Mouse (Mus musculus) hindbrain, embryonic 16.5 days (tissue): ENCODE data around the gene Zscan18. TPM values are rescaled to one million over a fixed set of nuclear protein-coding genes. Genes with fewer than 3 reads are reported as not detected.
A peak's percentile ranks its signal among the peaks of the same experiment; 100 is the strongest.

Source experiments
- ATAC-seq: fragments of 200-750 bp; cut with Nextera tagmentation; 2 replicates; pipeline ENCODE4 v1.8.0; 2017; ENCODE audit warnings: moderate TSS enrichment, moderate library complexity
- H3K27ac ChIP-seq: fragments of 300-500 bp; sonication (generic); 2 replicates; pipeline ENCODE4 v1.5.1; 2014; ENCODE audit warnings: low read depth, mild to moderate bottlenecking, control low read depth, low read length, moderate library complexity
- H3K27me3 ChIP-seq: fragments of 300-500 bp; sonication (generic); replicated peaks from 2 replicates; pipeline ENCODE4 v1.6.1; 2014; ENCODE audit warnings: low read length; ENCODE audit not compliant: control insufficient read depth, insufficient read depth
- H3K36me3 ChIP-seq: fragments of 300-500 bp; sonication (generic); 2 replicates; pipeline ENCODE4 v1.6.1; 2014; ENCODE audit warnings: mild to moderate bottlenecking, low read length, moderate library complexity, mixed read lengths; ENCODE audit not compliant: control insufficient read depth, insufficient read depth
- H3K4me1 ChIP-seq: fragments of 300-500 bp; sonication (generic); 2 replicates; pipeline ENCODE4 v1.6.1; 2014; ENCODE audit warnings: low read depth, low read length; ENCODE audit not compliant: control insufficient read depth, insufficient read depth
- H3K4me2 ChIP-seq: fragments of 300-500 bp; sonication (generic); 2 replicates; pipeline ENCODE4 v1.6.1; 2014; ENCODE audit warnings: mild to moderate bottlenecking, low read length, control low read depth, moderate library complexity
- H3K4me3 ChIP-seq: fragments of 300-500 bp; sonication (generic); 2 replicates; pipeline ENCODE4 v1.5.1; 2014; ENCODE audit warnings: mild to moderate bottlenecking, low read length, control low read depth, moderate library complexity
- H3K9ac ChIP-seq: fragments of 300-500 bp; sonication (generic); 2 replicates; pipeline ENCODE4 v1.6.1; 2014; ENCODE audit warnings: low read depth, mild to moderate bottlenecking, control low read depth, low read length, moderate library complexity
- H3K9me3 ChIP-seq: fragments of 300-500 bp; sonication (generic); 2 replicates; pipeline ENCODE4 v1.6.1; 2014; ENCODE audit warnings: mild to moderate bottlenecking, low read length, moderate library complexity; ENCODE audit not compliant: control insufficient read depth
- WGBS: fragments of 180-500 bp; shearing (Covaris S2); extraction: QIAGEN DNeasy Blood & Tissue Kit; methylation state at CpG from one replicate; pipeline ENCODE4 v1.1.7; 2014; 5-methylcytosine and 5-hydroxymethylcytosine counted together
- polyA plus RNA-seq: library from polyadenylated mRNA; unstranded; fragments of >200 nt; fragmentation: Nextera tagmentation; extraction: Ambion mirVana; gene quantifications from 2 replicates; pipeline ENCODE4 v1.2.1, GENCODE M21; 2015

The Zscan18 gene
- polyA plus RNA-seq, 1 experiment from 2014 or later: 35.3 TPM

DNA sequence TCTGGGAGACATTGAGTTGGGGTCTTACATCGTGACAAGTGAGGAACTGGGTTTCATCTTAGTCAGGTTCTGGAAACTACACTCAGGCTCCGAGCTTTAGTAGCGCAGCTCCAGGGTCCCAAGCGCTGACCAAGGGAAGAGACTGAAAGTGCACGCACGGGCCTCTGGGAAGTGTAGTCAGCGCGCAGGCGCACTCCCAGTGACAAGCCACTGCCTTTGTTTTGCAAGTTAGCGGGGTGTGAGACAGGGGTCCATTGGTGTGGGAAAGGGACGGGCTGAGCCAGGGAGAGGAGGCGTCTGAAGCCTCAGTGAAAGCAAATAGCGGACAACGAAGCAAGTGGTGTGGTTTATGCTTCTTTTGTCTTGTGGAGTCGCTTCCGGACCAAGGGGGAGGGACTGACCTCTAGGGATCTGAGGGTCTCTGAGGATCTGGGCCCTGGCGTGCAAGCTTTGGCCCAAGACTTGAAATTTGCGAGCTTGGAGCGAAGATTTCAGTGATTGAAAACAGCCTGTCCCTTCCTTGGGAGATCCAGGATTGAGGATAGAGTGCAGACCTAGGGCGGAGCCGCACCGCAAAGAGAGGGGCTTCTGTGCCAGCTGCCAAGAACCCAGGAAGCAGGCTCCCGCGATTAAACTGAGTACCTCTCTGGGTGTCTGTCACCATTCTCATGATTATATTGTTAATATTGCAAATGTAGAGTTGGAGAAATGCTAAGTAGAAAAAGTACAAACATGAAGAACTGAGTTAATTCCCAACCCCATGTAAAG is 53.8 kb downstream of the Zscan18 start:
- WGBS: 67% methylated on average over 24 of the region's 24 CpGs
- Histone ChIP-seq H3K9me3 (peaks cover 10% of the 10 kb centered on the region; the same call in 1 of the 2 replicates), H3K9ac (peak overlapping the region; percentile 17; the same call in 1 of the 2 replicates), H3K27ac (no peak overlapping the region), H3K36me3 (peaks cover 5% of the 10 kb centered on the region; the same call in 1 of the 2 replicates), H3K27me3 (no peaks in the 10 kb centered on the region), H3K4me2 (peak overlapping the region; percentile 38), H3K4me1 (no peaks in the 10 kb centered on the region), H3K4me3 (peak overlapping the region; percentile 11)
- ATAC-seq: peak; percentile 91

DNA sequence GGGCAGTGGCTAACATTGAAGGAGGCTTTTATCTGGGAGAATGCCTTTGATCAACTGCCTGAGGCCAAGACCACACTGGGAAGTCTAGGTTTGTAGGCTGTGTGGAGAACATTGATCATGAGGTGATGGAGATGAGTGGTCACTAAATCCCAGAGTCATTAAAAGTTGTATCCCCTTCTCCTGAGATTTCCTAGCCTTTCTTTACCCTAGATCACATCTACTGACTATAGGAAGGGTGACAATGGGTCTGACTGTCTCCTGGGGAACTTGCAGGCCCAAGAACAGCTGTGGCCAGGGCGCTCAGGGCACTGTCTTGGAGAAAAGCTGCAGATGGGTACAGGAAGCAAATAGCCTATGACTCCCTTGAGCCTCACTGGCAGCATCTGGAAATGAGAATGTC is 68.5 kb downstream of the Zscan18 start, which contains the start of gene Vmn2r56:
TSS of gene Vmn2r56 (minus strand) at position 101 of the 400 bp plus-strand sequence.
- WGBS: 33% methylated on average over 1 of the region's 1 CpGs
- ATAC-seq: no peak
- H3K4me1 ChIP-seq: no peaks in the 10 kb centered on the region
- H3K4me3 ChIP-seq: no peak within 1 kb of the TSS
- peaks cover 5% of the 10 kb centered on the region for H3K9me3 ChIP-seq
- H3K9ac ChIP-seq: no peak within 1 kb of the TSS
- H3K27ac ChIP-seq: no peak within 1 kb of the TSS
- no peaks in the 10 kb centered on the region for H3K36me3 ChIP-seq
- H3K27me3 ChIP-seq: no peaks in the 10 kb centered on the region
- no peak within 1 kb of the TSS for H3K4me2 ChIP-seq

Other genes with a start within 250 kb of the Zscan18 start
- gene Vmn2r53, start 194.8 kb downstream of the Zscan18 start, polyA plus RNA-seq: 0.01 TPM in 2 replicates
- gene Vmn2r54, start 163.3 kb downstream of the Zscan18 start, polyA plus RNA-seq: not detected in 2 replicates
- not detected in 2 replicates for gene Vmn2r55, start 118.6 kb downstream of the Zscan18 start, polyA plus RNA-seq
- gene Vmn2r56, start 68.6 kb downstream of the Zscan18 start, polyA plus RNA-seq: 0.03 TPM in 1 of 2 replicates, not detected in the other
- 23.8 and 31.0 TPM in 2 replicates for gene Zfp329, start 15.2 kb upstream of the Zscan18 start, polyA plus RNA-seq
- gene Zfp110, start 31.1 kb upstream of the Zscan18 start, polyA plus RNA-seq: 24.7 and 30.6 TPM in 2 replicates
- 6.8 and 7.1 TPM in 2 replicates for gene Zfp128, start 77.5 kb upstream of the Zscan18 start, polyA plus RNA-seq
- 10.4 and 13.1 TPM in 2 replicates for gene Zscan22, start 94.2 kb upstream of the Zscan18 start, polyA plus RNA-seq
- 564 and 566 TPM in 2 replicates for gene Rps5, start 118.7 kb upstream of the Zscan18 start, polyA plus RNA-seq
- 1.2 and 1.3 TPM in 2 replicates for gene Rnf225, start 123.8 kb upstream of the Zscan18 start, polyA plus RNA-seq
- 11.9 and 13.5 TPM in 2 replicates for gene Zfp324, start 162.2 kb upstream of the Zscan18 start, polyA plus RNA-seq
- 11.9 and 12.4 TPM in 2 replicates for gene Zfp446, start 174.2 kb upstream of the Zscan18 start, polyA plus RNA-seq
- gene Slc27a5, start 194.6 kb upstream of the Zscan18 start, polyA plus RNA-seq: 0.38 and 0.46 TPM in 2 replicates
- gene Trim28, start 195.5 kb upstream of the Zscan18 start, polyA plus RNA-seq: 165 and 195 TPM in 2 replicates
- gene Zbtb45, start 206.4 kb upstream of the Zscan18 start, polyA plus RNA-seq: 38.3 and 41.4 TPM in 2 replicates
- 174 TPM in 2 replicates for gene Chmp2a, start 231.2 kb upstream of the Zscan18 start, polyA plus RNA-seq
- gene Ube2m, start 234.6 kb upstream of the Zscan18 start, polyA plus RNA-seq: 41.3 and 64.6 TPM in 2 replicates